Mouse (Mus musculus): Measurements from ENCODE around the gene Art1. TPM values are rescaled to one million over a fixed set of nuclear protein-coding genes. Genes with fewer than 3 reads are reported as not detected.
A peak's percentile ranks its signal among the peaks of the same experiment; 100 is the strongest.

Art1 gene
- total and polyA plus RNA-seq, 3 experiments = not detected

DNA sequence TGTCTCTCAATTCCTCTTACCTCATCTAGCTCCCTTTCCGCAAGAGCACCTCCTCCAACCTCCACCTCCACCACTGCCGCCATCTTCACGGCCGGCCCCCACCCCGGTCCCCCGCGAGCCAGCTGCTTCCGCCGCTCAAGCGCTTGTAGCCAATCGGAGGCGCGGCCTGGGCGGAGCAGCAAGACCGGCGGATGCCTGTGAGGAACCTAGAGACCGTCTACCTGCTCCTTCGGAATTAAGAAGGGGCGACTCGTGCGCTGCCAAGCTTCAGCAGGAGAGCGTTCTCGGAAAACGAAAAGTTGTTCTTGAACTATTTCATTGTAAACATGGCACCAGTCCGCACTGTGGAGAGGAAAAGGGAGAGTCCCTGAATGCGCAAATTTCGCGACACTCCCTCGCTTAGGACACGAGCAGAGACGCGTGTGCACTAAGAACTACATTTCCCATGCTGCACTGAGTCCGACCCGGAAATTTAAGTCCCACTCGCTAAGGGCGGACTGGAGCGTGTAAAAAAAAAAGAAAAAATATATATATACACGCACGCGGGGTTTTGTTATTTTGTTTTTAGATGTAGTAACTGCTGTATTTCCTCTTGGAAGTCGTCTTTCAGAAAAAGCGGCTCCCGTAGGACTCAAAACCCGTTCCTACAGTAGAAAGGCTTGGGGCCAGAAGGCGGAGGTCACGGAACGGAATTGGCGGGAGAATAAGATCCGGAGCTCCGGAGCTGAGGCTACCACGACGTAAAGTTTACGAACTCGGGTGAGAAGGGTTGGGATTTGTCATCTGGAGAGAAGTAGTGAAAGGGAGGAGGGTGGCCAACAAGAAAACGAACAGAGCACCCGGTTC lies 36.3 kb upstream of the Art1 start, which contains the start of the genes Rnf121, Xndc1 and Xntrpc (continued):
- TF ChIP-seq GABPA (IDR thresholded peaks at IDR 0.05; ENCODE audit: low read depth, low read length) (no peak), POLR2A (IDR thresholded peaks at IDR 0.05; ENCODE audit: control insufficient read depth in 1 of 2, insufficient read depth in 1 of 2, low read depth in 1 of 2, low read length in 2 of 2, poor library complexity in 1 of 2) (peak; percentile 82 to 89), GATA1 (IDR thresholded peaks at IDR 0.05; ENCODE audit: low read depth, low read length) (no peak), RCOR1 (IDR thresholded peaks at IDR 0.05; ENCODE audit: low read depth, low read length) (no peak), HCFC1 (IDR thresholded peaks at IDR 0.05; ENCODE audit: low read depth, low read length) (peak; percentile 95), MEF2A (IDR thresholded peaks at IDR 0.05; ENCODE audit: extremely low read depth, insufficient replicate concordance, low read depth, low read length, poor library complexity, severe bottlenecking) (no peak), MAX (IDR thresholded peaks at IDR 0.05; ENCODE audit: low read length) (peak; percentile 76), TCF12 (IDR thresholded peaks at IDR 0.05; ENCODE audit: low read depth, low read length) (peak; percentile 77), NRF1 (IDR thresholded peaks at IDR 0.05; ENCODE audit: insufficient read depth, low read depth, low read length, poor library complexity, severe bottlenecking) (0 out of 2 replicates have a peak, but pooled peaks have one; percentile 35), RAD21 (IDR thresholded peaks at IDR 0.05; ENCODE audit: low read depth, low read length) (no peak), ZC3H11A (IDR thresholded peaks at IDR 0.05; ENCODE audit: low read depth, low read length) (no peak), BHLHE40 (IDR thresholded peaks at IDR 0.05; ENCODE audit: borderline replicate concordance, low read depth, low read length) (no peak), CTCF (IDR thresholded peaks at IDR 0.05 in 2 of 3, conservative IDR thresholded peaks at IDR 0.05 in 1 of 3; ENCODE audit: control insufficient read depth in 1 of 3, insufficient read depth in 1 of 3, low read depth in 2 of 3, low read length in 3 of 3, poor library complexity in 1 of 3, severe bottlenecking in 1 of 3) (no peak), ZMIZ1 (IDR thresholded peaks at IDR 0.05; ENCODE audit: low read depth, low read length) (peak; percentile 91), EP300 (IDR thresholded peaks at IDR 0.05; ENCODE audit: low read depth in 1 of 2, low read length in 2 of 2) (no peak), UBTF (IDR thresholded peaks at IDR 0.05; ENCODE audit: borderline replicate concordance, insufficient read depth, low read depth, low read length) (no peak), E2F4 (IDR thresholded peaks at IDR 0.05; ENCODE audit: borderline replicate concordance, low read depth, low read length) (peak; percentile 93), POLR2AphosphoS2 (IDR thresholded peaks at IDR 0.05; ENCODE audit: low read length) (peak; percentile 80), ZNF384 (IDR thresholded peaks at IDR 0.05; ENCODE audit: low read depth, low read length) (peak; percentile 91), USF2 (IDR thresholded peaks at IDR 0.05; ENCODE audit: borderline replicate concordance in 1 of 2, insufficient read depth in 1 of 2, low read depth in 1 of 2, low read length in 2 of 2) (no peak), SIN3A (IDR thresholded peaks at IDR 0.05; ENCODE audit: low read length) (peak; percentile 88)

DNA sequence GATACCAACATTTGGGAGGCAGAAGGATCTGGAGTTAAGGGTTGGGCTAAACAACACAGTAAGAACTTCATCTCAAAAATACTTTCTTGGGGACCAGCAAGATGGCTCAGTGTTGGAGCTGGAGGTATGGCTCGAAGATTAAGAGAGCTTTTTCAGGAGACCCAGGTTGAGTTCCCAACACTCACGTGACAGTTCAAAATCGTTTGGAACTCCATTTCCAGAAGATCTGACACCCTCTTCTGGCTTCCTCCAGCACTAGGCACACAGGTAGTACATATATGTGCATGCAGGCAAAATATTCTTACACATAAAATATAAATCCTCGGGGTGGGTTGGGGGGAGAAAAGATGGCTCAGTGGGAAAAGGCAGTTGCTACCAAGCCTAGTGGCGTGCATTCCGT lies 35.2 kb upstream of the Art1 start:
- Histone ChIP-seq H3K4me1 (ENCODE audit: control insufficient read depth in 1 of 2, insufficient read depth in 2 of 2, low read length in 2 of 2) (peaks cover 11% of the 10 kb centered on the region in 2 experiments), H3K36me3 (ENCODE audit: control insufficient read depth in 1 of 2, insufficient read depth in 2 of 2, low read length in 2 of 2) (peaks cover 2 to 28% of the 10 kb centered on the region in 2 experiments; a peak in 2 of 4 replicates), H3K4me3 (ENCODE audit: control insufficient read depth in 1 of 2, insufficient read depth in 1 of 2, low read depth in 2 of 2, low read length in 2 of 2) (peak overlapping the region; percentile 70 to 74), H3K27ac (ENCODE audit: control insufficient read depth, low read depth, low read length) (peak overlapping the region; percentile 61), H3K9ac (ENCODE audit: control insufficient read depth, low read depth, low read length, poor library complexity, severe bottlenecking) (peak overlapping the region; percentile 69), H3K79me2 (ENCODE audit: control insufficient read depth, insufficient read depth, low read length, poor library complexity) (peaks cover 30% of the 10 kb centered on the region), H3K9me3 (replicated peaks; ENCODE audit: insufficient read depth, low read length) (no peaks in the 10 kb centered on the region), H3K27me3 (ENCODE audit: control insufficient read depth in 1 of 2, insufficient read depth in 2 of 2, low read length in 2 of 2) (no peaks in the 10 kb centered on the region)
- TF ChIP-seq ZKSCAN1 (IDR thresholded peaks at IDR 0.05; ENCODE audit: low read depth, low read length) (no peak), USF1 (IDR thresholded peaks at IDR 0.05; ENCODE audit: low read depth, low read length) (peak; percentile 29; the same call in 1 of the 2 replicates), MEF2A (IDR thresholded peaks at IDR 0.05; ENCODE audit: extremely low read depth, insufficient replicate concordance, low read depth, low read length, poor library complexity, severe bottlenecking) (no peak), CHD1 (IDR thresholded peaks at IDR 0.05; ENCODE audit: low read depth, low read length) (0 out of 2 replicates have a peak, but pooled peaks have one; percentile 39)
- peak; percentile 40 for DNase-seq (ENCODE audit: low read depth, low spot score)

Measured in MEL (cell line).